Comparison of ENCODE assay signal across 23 mouse cellular contexts in the genomic region with DNA sequence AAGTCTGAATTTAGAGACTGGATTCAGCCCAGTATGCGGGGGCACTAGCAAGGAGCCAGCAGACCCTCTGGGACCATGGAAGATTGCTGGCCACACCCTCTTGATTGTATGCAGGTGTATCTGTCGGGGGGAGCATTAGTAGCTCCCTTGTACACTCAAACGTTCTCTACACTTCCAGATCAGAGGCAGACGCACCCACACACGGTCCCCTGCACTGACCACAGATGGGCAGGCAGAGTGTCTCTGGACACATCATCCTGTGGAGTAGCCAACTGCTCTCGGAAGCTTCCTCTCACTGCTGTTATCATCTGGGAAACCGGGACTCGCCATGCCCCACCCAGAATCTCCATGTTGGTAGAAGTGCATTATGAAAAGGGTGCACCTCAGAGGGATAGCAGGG.
DNase-seq lines count a peak whose midpoint lies in the region; ATAC-seq and TF ChIP-seq lines count a peak whose summit lies in the region.
"Had no signal": no experiment of that assay in that cellular context is flagged by ENCODE, and none has a peak within 500 bp of the region (broad histone marks: within the 10 kb centered on the region; RNA-seq: fewer than 3 reads in every experiment).

No protein-coding gene starts in this region.

- no peak overlapping the region for H3K4me3 ChIP-seq in hindbrain, embryonic 12.5 days
- no peak overlapping the region for H3K4me3 ChIP-seq in hindbrain, embryonic 11.5 days (ENCODE audit: low read depth, low read length)
- no peak overlapping the region for H3K4me3 ChIP-seq in midbrain, embryonic 10.5 days
- no peak overlapping the region for H3K4me3 ChIP-seq in midbrain, embryonic 16.5 days (ENCODE audit: low read depth, low read length)
- H3K4me3 ChIP-seq in hindbrain, embryonic 16.5 days (ENCODE audit: low read length): no peak overlapping the region
- H3K4me3 ChIP-seq in stomach, postnatal 0 days (ENCODE audit: low read depth, low read length): no peak overlapping the region
- H3K4me3 ChIP-seq: embryonic facial prominence, embryonic 15.5 days; heart, embryonic 13.5 days; limb, embryonic 12.5 days; liver, embryonic 12.5 days; stomach, embryonic 15.5 days had no signal

- in situ Hi-C loops in Patski (cut with MboI; ENCODE audit: low pct_unique_long_range_greater_than_20kb): loop anchor here (10.0 to 25.0 kb wide), 2 partner anchors 170 to 447 kb away; no protein-coding TSS in a partner anchor

- H3K9ac ChIP-seq in hindbrain, embryonic 12.5 days: no peak overlapping the region
- H3K9ac ChIP-seq in hindbrain, embryonic 11.5 days (ENCODE audit: low read depth, low read length): no peak overlapping the region
- H3K9ac ChIP-seq in midbrain, embryonic 16.5 days (ENCODE audit: low read depth, low read length): no peak overlapping the region
- H3K9ac ChIP-seq in hindbrain, embryonic 16.5 days (ENCODE audit: low read depth, low read length): no peak overlapping the region
- no peak overlapping the region for H3K9ac ChIP-seq in stomach, postnatal 0 days (ENCODE audit: low read length)
- H3K9ac ChIP-seq: embryonic facial prominence, embryonic 15.5 days; heart, embryonic 13.5 days; limb, embryonic 12.5 days; liver, embryonic 12.5 days; lung, embryonic 14.5 days; stomach, embryonic 15.5 days had no signal

- H3K4me1 ChIP-seq in hindbrain, embryonic 12.5 days: peaks cover 26% of the 10 kb centered on the region
- 0 out of 2 replicates have a peak, but pooled peaks cover 3% of the 10 kb centered on the region for H3K4me1 ChIP-seq in hindbrain, embryonic 11.5 days (replicated peaks; ENCODE audit: control insufficient read depth, insufficient read depth, low read length)
- peaks cover 19% of the 10 kb centered on the region for H3K4me1 ChIP-seq in midbrain, embryonic 10.5 days
- no peaks in the 10 kb centered on the region; the same call in 1 of the 2 replicates for H3K4me1 ChIP-seq in midbrain, embryonic 16.5 days (ENCODE audit: control insufficient read depth, insufficient read depth, low read length)
- no peaks in the 10 kb centered on the region for H3K4me1 ChIP-seq in hindbrain, embryonic 16.5 days (ENCODE audit: control insufficient read depth, insufficient read depth, low read depth, low read length)
- H3K4me1 ChIP-seq in stomach, postnatal 0 days (replicated peaks; ENCODE audit: control insufficient read depth, insufficient read depth): no peaks in the 10 kb centered on the region
- H3K4me1 ChIP-seq: embryonic facial prominence, embryonic 15.5 days; liver, embryonic 12.5 days; stomach, embryonic 15.5 days had no signal

- POLR2A ChIA-PET in Patski (lab: Charles Lee): interaction anchor here (0.5 kb wide), 1 partner anchor 140 kb away, joined by 4 read pairs; no protein-coding TSS in a partner anchor

- H3K27me3 ChIP-seq in hindbrain, embryonic 12.5 days: no peaks in the 10 kb centered on the region
- no peaks in the 10 kb centered on the region for H3K27me3 ChIP-seq in hindbrain, embryonic 11.5 days (ENCODE audit: control insufficient read depth, insufficient read depth, low read length)
- H3K27me3 ChIP-seq in midbrain, embryonic 10.5 days (ENCODE audit: low read depth, poor library complexity, severe bottlenecking): 0 out of 2 replicates have a peak, but pooled peaks cover 8% of the 10 kb centered on the region
- no peaks in the 10 kb centered on the region for H3K27me3 ChIP-seq in midbrain, embryonic 16.5 days (ENCODE audit: control insufficient read depth, insufficient read depth, low read depth, low read length)
- no peaks in the 10 kb centered on the region for H3K27me3 ChIP-seq in Patski
- no peaks in the 10 kb centered on the region for H3K27me3 ChIP-seq in hindbrain, embryonic 16.5 days (replicated peaks; ENCODE audit: control insufficient read depth, insufficient read depth, low read length)
- H3K27me3 ChIP-seq in stomach, postnatal 0 days (ENCODE audit: control insufficient read depth, insufficient read depth, low read length): no peaks in the 10 kb centered on the region
- H3K27me3 ChIP-seq: CH12.LX; embryonic facial prominence, embryonic 15.5 days; heart, embryonic 13.5 days; limb, embryonic 12.5 days; liver, embryonic 12.5 days; stomach, embryonic 15.5 days had no signal

- CTCF ChIA-PET in Patski (lab: Charles Lee): interaction anchor here (1.4 kb wide), 1 partner anchor 142 kb away, joined by 6 read pairs; no protein-coding TSS in a partner anchor

- no peak overlapping the region for H3K27ac ChIP-seq in hindbrain, embryonic 12.5 days
- H3K27ac ChIP-seq in hindbrain, embryonic 11.5 days (ENCODE audit: low read depth, low read length): no peak overlapping the region
- peak overlapping the region; percentile 57 for H3K27ac ChIP-seq in midbrain, embryonic 10.5 days (replicated peaks)
- H3K27ac ChIP-seq in midbrain, embryonic 16.5 days (ENCODE audit: low read length): no peak overlapping the region
- H3K27ac ChIP-seq in hindbrain, embryonic 16.5 days (ENCODE audit: low read depth, low read length): no peak overlapping the region
- no peak overlapping the region for H3K27ac ChIP-seq in stomach, postnatal 0 days (replicated peaks)
- H3K27ac ChIP-seq: embryonic facial prominence, embryonic 15.5 days; heart, embryonic 13.5 days; limb, embryonic 12.5 days; liver, embryonic 12.5 days; stomach, embryonic 15.5 days had no signal

- no peaks in the 10 kb centered on the region; the same call in 1 of the 2 replicates for H3K9me3 ChIP-seq in hindbrain, embryonic 12.5 days (replicated peaks)
- no peaks in the 10 kb centered on the region for H3K9me3 ChIP-seq in hindbrain, embryonic 11.5 days (ENCODE audit: control insufficient read depth, low read length)
- H3K9me3 ChIP-seq in midbrain, embryonic 10.5 days (replicated peaks): no peaks in the 10 kb centered on the region
- H3K9me3 ChIP-seq in midbrain, embryonic 16.5 days (replicated peaks; ENCODE audit: control insufficient read depth, low read length, poor library complexity, severe bottlenecking): no peaks in the 10 kb centered on the region
- 0 out of 2 replicates have a peak, but pooled peaks cover 3% of the 10 kb centered on the region for H3K9me3 ChIP-seq in hindbrain, embryonic 16.5 days (ENCODE audit: control insufficient read depth, low read length)
- no peaks in the 10 kb centered on the region for H3K9me3 ChIP-seq in stomach, postnatal 0 days (ENCODE audit: control insufficient read depth, low read length)
- H3K9me3 ChIP-seq: embryonic facial prominence, embryonic 15.5 days; heart, embryonic 13.5 days; liver, embryonic 12.5 days; stomach, embryonic 15.5 days had no signal

- WGBS in hindbrain, embryonic 12.5 days: 87% methylated on average over 8 of the region's 8 CpGs
- WGBS in hindbrain, embryonic 11.5 days: 86% methylated on average over 8 of the region's 8 CpGs
- WGBS in midbrain, embryonic 10.5 days: 87% methylated on average over 8 of the region's 8 CpGs
- 81% methylated on average over 8 of the region's 8 CpGs for WGBS in midbrain, embryonic 16.5 days
- WGBS in hindbrain, embryonic 16.5 days: 80% methylated on average over 8 of the region's 8 CpGs
- WGBS in stomach, postnatal 0 days: 80% methylated on average over 8 of the region's 8 CpGs

- H3K4me2 ChIP-seq in hindbrain, embryonic 12.5 days (replicated peaks): no peak overlapping the region
- no peak overlapping the region for H3K4me2 ChIP-seq in hindbrain, embryonic 11.5 days (replicated peaks; ENCODE audit: low read depth, low read length)
- no peak overlapping the region for H3K4me2 ChIP-seq in midbrain, embryonic 16.5 days (ENCODE audit: low read length)
- no peak overlapping the region for H3K4me2 ChIP-seq in hindbrain, embryonic 16.5 days (ENCODE audit: low read length)
- H3K4me2 ChIP-seq in stomach, postnatal 0 days (replicated peaks; ENCODE audit: low read depth): no peak overlapping the region
- H3K4me2 ChIP-seq: embryonic facial prominence, embryonic 15.5 days; heart, embryonic 13.5 days; limb, embryonic 12.5 days; liver, embryonic 12.5 days; lung, embryonic 14.5 days; stomach, embryonic 15.5 days had no signal

- DNase-seq in hindbrain, embryonic 11.5 days (ENCODE audit: low spot score): no peak
- no peak for DNase-seq in midbrain, embryonic 10.5 days (ENCODE audit: low spot score)
- no peak for DNase-seq in Patski (ENCODE audit: low read depth, low spot score)
- DNase-seq in stomach, postnatal 0 days (ENCODE audit: low spot score): no peak
- no peak for DNase-seq in layer of hippocampus, adult 8-10 months (ENCODE audit: low spot score in 2 of 2)
- DNase-seq: cerebellum, adult 18-20 months; cerebellum, postnatal 25 days; embryo, embryonic 11 days; gastrocnemius, postnatal 14 days; heart, adult 18-20 months; lung, embryonic 14.5 days; lung, postnatal 4 days; right cerebral cortex, postnatal 25 days; thymus, postnatal 14 days had no signal

- H3K36me3 ChIP-seq in hindbrain, embryonic 12.5 days: no peaks in the 10 kb centered on the region
- H3K36me3 ChIP-seq in hindbrain, embryonic 11.5 days (ENCODE audit: control insufficient read depth, insufficient read depth, low read length): no peaks in the 10 kb centered on the region
- H3K36me3 ChIP-seq in midbrain, embryonic 10.5 days: no peaks in the 10 kb centered on the region
- no peaks in the 10 kb centered on the region for H3K36me3 ChIP-seq in midbrain, embryonic 16.5 days (ENCODE audit: control insufficient read depth, insufficient read depth, low read length)
- H3K36me3 ChIP-seq in hindbrain, embryonic 16.5 days (ENCODE audit: control insufficient read depth, insufficient read depth, low read length): no peaks in the 10 kb centered on the region
- H3K36me3 ChIP-seq in stomach, postnatal 0 days (ENCODE audit: control insufficient read depth, insufficient read depth, low read length): no peaks in the 10 kb centered on the region
- H3K36me3 ChIP-seq: embryonic facial prominence, embryonic 15.5 days; heart, embryonic 13.5 days; limb, embryonic 12.5 days; liver, embryonic 12.5 days; stomach, embryonic 15.5 days had no signal

- no peak for TF ChIP-seq EP300 in stomach, postnatal 0 days (optimal IDR thresholded peaks at IDR 0.05)

- peak; percentile 52 for ATAC-seq in hindbrain, embryonic 12.5 days (ENCODE audit: low FRiP score)
- ATAC-seq in hindbrain, embryonic 11.5 days (ENCODE audit: low FRiP score): no peak; the same call in 1 of the 2 replicates
- no peak for ATAC-seq in midbrain, embryonic 16.5 days
- ATAC-seq in Patski: peak; percentile 60
- 0 out of 2 replicates have a peak, but pooled peaks have one; percentile 21 for ATAC-seq in hindbrain, embryonic 16.5 days
- ATAC-seq in stomach, postnatal 0 days (ENCODE audit: low FRiP score, low TSS enrichment): no peak
- ATAC-seq: liver, embryonic 12.5 days had no signal

- no peak for TF ChIP-seq CTCF in Patski (IDR thresholded peaks at IDR 0.05)
- no peak for TF ChIP-seq CTCF in stomach, postnatal 0 days (IDR thresholded peaks at IDR 0.05; ENCODE audit: low read depth)

Comparison
In these comparisons a context has a peak if more than half of its experiments do, and no peak if none do; other contexts are left out.
1. ATAC-seq: peak in hindbrain, embryonic 12.5 days (single experiment), Patski (single experiment) and hindbrain, embryonic 16.5 days (single experiment); none in hindbrain, embryonic 11.5 days (single experiment), midbrain, embryonic 16.5 days (single experiment) and stomach, postnatal 0 days (single experiment).